Mouse (Mus musculus) liver, adult 2 months (tissue): Measurements from ENCODE around the gene Syt5. TPM values are rescaled to one million over a fixed set of nuclear protein-coding genes. Genes with fewer than 3 reads are reported as not detected.
A peak's percentile ranks its signal among the peaks of the same experiment; 100 is the strongest.
"Not testable (repeated sequence)": the region's sequence is repeated elsewhere in the genome, so short reads cannot be mapped to it uniquely, and the experiment has no call there.

Source experiments
- DNase-seq: peaks from one replicate; pipeline ENCODE4 v3.0.0-alpha.2; 2011; ENCODE audit warnings: low read depth, low spot score; ENCODE audit errors: extremely low read depth
- H3K27ac ChIP-seq: fragments of 200-500 bp; replicated peaks from 2 replicates; pipeline ENCODE4 v1.5.1; 2012; ENCODE audit warnings: low read depth, mild to moderate bottlenecking, control low read depth, inconsistent platforms, low read length; ENCODE audit not compliant: insufficient read depth
- H3K27me3 ChIP-seq: fragments of 200-500 bp; 2 replicates; pipeline ENCODE4 v1.6.1; 2012; ENCODE audit warnings: mild to moderate bottlenecking, moderate library complexity, low read length, inconsistent platforms; ENCODE audit not compliant: control insufficient read depth, insufficient read depth
- H3K36me3 ChIP-seq: fragments of 200-500 bp; 2 replicates; pipeline ENCODE4 v1.6.1; 2012; ENCODE audit warnings: low read length, inconsistent platforms; ENCODE audit not compliant: control insufficient read depth, insufficient read depth
- H3K4me1 ChIP-seq: fragments of 200-500 bp; 2 replicates; pipeline ENCODE4 v1.6.1; 2011; ENCODE audit warnings: low read length; ENCODE audit not compliant: control insufficient read depth, insufficient read depth
- H3K4me3 ChIP-seq: fragments of 200-500 bp; 2 replicates; pipeline ENCODE4 v1.5.1; 2011; ENCODE audit warnings: low read depth, mild to moderate bottlenecking, control low read depth, low read length, moderate library complexity; ENCODE audit not compliant: insufficient read depth
- H3K79me2 ChIP-seq: fragments of 200-500 bp; 2 replicates; pipeline ENCODE4 v1.6.1; 2012; ENCODE audit warnings: inconsistent platforms, mild to moderate bottlenecking, low read length, moderate library complexity; ENCODE audit not compliant: control insufficient read depth, insufficient read depth
- H3K9ac ChIP-seq: fragments of 200-500 bp; 2 replicates; pipeline ENCODE4 v1.6.1; 2012; ENCODE audit warnings: low read depth, mild to moderate bottlenecking, control low read depth, inconsistent platforms, low read length
- CTCF ChIP-seq: fragments of 200-500 bp; IDR thresholded peaks from 2 replicates; pipeline ENCODE4 v1.5.1; 2011; ENCODE audit warnings: low read depth, low read length, control low read depth
- POLR2A ChIP-seq: fragments of 200-500 bp; IDR thresholded peaks from 2 replicates; pipeline ENCODE4 v1.6.1; 2011; ENCODE audit warnings: low read length, control low read depth; ENCODE audit not compliant: insufficient read depth; ENCODE audit errors: extremely low read depth
- WGBS: fragments of 180-500 bp; shearing (Covaris S2); methylation state at CpG from one replicate; pipeline ENCODE4 v1.1.7; 2018; 5-methylcytosine and 5-hydroxymethylcytosine counted together
- polyA plus RNA-seq: library from polyadenylated mRNA; depleted of rRNA; stranded (reverse); fragments of >200 nt; gene quantifications from 2 replicates; pipeline ENCODE4 v1.2.3, GENCODE M21; 2012
- total RNA-seq: library from RNA; depleted of rRNA; stranded (reverse); fragments of >200 nt; gene quantifications from 2 replicates; pipeline ENCODE4 v1.2.3, GENCODE M21; 2014

The Syt5 gene
- total and polyA plus RNA-seq, 2 experiments = not detected

DNA sequence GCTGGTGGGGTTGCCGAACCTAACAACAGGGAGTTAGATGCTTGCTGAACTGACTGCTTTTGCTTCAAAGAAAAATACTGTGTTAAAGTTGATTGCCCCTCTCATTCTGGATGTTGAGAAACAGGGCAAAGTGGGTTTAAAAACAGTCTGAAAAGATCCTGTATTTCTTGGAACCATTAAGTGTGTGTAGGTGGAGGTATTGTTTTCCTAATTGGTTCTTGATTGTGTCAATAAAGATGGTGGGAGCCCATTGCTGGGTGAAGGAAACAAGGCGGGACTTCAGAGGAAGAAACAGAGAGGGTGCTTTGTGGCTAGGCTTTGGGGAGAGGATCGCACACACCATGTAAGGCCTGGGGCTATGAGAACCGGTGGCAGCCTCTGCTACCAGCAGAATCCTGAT lies 10.2 kb downstream of the Syt5 start:
- Histone ChIP-seq H3K4me1 (no peaks in the 10 kb centered on the region), H3K27ac (no peak overlapping the region), H3K79me2 (no peaks in the 10 kb centered on the region), H3K4me3 (no peak overlapping the region), H3K36me3 (no peaks in the 10 kb centered on the region), H3K27me3 (no peaks in the 10 kb centered on the region), H3K9ac (no peak overlapping the region)
- no peak for DNase-seq
- TF ChIP-seq POLR2A = no peak
- no peak for TF ChIP-seq CTCF
- 50% methylated on average over 4 of the region's 4 CpGs for WGBS

DNA sequence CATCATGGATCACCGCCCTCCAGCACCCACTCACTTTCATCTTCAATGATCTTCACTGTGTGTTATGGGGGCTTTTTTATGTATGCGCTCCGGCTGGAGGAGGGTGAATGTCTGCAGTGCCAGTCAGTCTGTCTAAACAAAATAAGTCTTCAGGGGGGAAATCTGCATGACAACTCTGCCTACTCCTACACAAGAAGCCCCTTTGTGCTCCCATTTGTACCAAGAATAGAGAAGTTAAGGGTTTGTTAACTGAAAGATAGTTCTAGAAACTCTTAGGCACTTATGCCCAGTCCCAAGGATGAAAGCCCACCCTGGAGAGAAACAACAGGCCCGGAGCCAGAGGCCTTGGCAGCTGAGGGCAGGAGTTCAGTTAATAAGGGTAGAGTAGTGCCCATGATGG lies 11.0 kb downstream of the Syt5 start:
- H3K79me2 ChIP-seq = no peaks in the 10 kb centered on the region
- H3K27ac ChIP-seq = no peak overlapping the region
- TF ChIP-seq POLR2A (no peak), CTCF (no peak)
- no peaks in the 10 kb centered on the region for H3K27me3 ChIP-seq
- H3K9ac ChIP-seq = no peak overlapping the region
- H3K36me3 ChIP-seq = no peaks in the 10 kb centered on the region
- no peak overlapping the region for H3K4me3 ChIP-seq
- H3K4me1 ChIP-seq = no peaks in the 10 kb centered on the region
- 89% methylated on average over 4 of the region's 4 CpGs for WGBS
- DNase-seq = no peak

DNA sequence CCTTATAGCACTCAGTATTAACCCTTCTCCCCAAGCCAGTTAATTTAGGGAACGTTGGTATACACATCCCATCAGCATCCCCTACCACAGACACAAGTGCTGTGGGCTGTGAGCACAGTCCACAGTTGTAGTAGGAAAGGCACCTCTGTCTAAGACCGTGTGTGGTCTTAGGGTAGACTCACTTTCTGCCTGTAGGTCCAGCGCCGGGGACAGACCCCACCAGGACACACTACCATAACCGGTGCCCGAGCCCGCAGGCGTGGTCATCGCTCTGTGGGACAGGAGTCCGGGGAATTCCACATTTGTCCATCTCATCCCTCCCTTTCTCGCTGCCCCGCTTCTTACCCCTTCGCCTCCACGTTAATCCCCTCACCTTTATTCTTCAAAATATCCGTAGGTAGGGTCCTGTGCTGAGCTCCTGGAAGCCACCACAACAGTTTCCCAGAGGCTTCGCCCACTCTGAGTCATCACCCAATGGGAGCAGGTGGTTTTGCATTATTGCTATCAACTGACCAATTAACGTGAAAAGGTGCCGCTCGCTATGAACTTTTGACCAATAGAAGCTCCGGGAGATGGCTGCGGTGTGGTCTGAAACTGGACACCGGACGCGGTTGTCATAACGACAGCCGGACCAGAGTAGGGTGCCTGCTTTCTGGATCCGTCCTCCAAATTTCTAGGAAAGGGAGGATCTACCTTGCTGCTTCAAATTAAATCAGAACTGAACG lies 15.2 kb downstream of the Syt5 start, which contains the start of gene Dnaaf3:
Gene Dnaaf3, minus strand, starts transcription at position 449 of the 725 bp plus-strand sequence.
- 5% methylated on average over 28 of the region's 28 CpGs for WGBS
- Histone ChIP-seq H3K36me3 (no peaks in the 10 kb centered on the region), H3K9ac (no peak within 1 kb of the TSS), H3K4me3 (peak within 1 kb of the TSS; percentile 6; the same call in 1 of the 2 replicates), H3K27me3 (no peaks in the 10 kb centered on the region), H3K4me1 (no peaks in the 10 kb centered on the region), H3K79me2 (no peaks in the 10 kb centered on the region), H3K27ac (no peak within 1 kb of the TSS)
- DNase-seq = peak; percentile 78
- TF ChIP-seq CTCF (no peak), POLR2A (no peak)

- not testable (repeated sequence) for H3K79me2 ChIP-seq, DNase-seq, H3K36me3 ChIP-seq, H3K4me1 ChIP-seq, H3K9ac ChIP-seq, H3K27me3 ChIP-seq, H3K4me3 ChIP-seq, H3K27ac ChIP-seq
- WGBS = 88% methylated on average over 8 of the region's 8 CpGs
These were observed 17.2 kb downstream of the Syt5 start for GRCm38 (mm10) chr7:4530166-4530565.

GRCm38 (mm10) chr7:4527302-4527689 lies 20.0 kb downstream of the Syt5 start:
- Histone ChIP-seq H3K4me3 (0 out of 2 replicates have a peak overlapping the region, but pooled peaks have one; percentile 10), H3K27me3 (no peaks in the 10 kb centered on the region)
- 72% methylated on average over 18 of the region's 18 CpGs for WGBS

More at GRCm38 (mm10) chr7:4527302-4527689, 20.0 kb downstream of the Syt5 start:
- peaks cover 2% of the 10 kb centered on the region; the same call in 1 of the 2 replicates for H3K4me1 ChIP-seq
- H3K79me2 ChIP-seq = no peaks in the 10 kb centered on the region
- TF ChIP-seq POLR2A = no peak
- TF ChIP-seq CTCF = no peak
- H3K9ac ChIP-seq = no peak overlapping the region
- no peaks in the 10 kb centered on the region for H3K36me3 ChIP-seq
- no peak for DNase-seq
- no peak overlapping the region for H3K27ac ChIP-seq
